Mouse (Mus musculus) right cerebral cortex, adult 2 months (tissue): ENCODE data around the gene Pcyt2.
"Not testable (repeated sequence)": the region's sequence is repeated elsewhere in the genome, so short reads cannot be mapped to it uniquely, and the experiment has no call there.

ENCODE experiments used
- DNase-seq, 2 experiments: peaks; one replicate each; pipeline ENCODE4 v3.0.0; 2021 to 2022; ENCODE audit warnings: low spot score in 2 of 2

The Pcyt2 gene

DNA sequence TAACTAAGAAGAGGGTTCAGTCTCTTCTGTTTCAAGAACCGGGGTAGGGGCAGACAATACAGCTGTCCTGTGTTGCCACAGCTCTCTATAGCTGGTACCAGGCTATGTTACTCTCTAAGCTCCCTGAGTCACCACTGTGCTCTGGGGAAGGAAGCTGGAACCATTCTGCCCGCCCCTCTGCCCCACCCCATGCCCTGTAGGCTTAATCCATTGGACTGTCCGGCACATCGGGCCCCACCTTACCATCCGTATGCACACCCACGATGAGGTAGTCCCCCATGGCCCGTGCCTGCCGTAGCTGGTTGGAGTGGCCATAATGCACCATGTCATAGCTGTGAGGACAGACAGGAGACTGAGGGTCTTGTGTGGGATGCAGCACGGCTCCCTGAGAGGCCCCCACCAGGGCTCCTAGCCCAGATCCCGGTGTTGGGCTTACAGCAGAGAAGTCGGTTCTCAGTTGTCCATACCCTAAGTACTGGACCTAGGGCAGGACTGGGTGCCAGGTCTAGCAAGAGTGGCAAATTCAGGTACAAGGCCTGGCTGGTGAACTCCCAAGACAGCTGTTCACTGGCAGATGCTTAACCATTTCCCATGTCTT is 2.0 kb downstream of the Pcyt2 start:
- no peak for DNase-seq

DNA sequence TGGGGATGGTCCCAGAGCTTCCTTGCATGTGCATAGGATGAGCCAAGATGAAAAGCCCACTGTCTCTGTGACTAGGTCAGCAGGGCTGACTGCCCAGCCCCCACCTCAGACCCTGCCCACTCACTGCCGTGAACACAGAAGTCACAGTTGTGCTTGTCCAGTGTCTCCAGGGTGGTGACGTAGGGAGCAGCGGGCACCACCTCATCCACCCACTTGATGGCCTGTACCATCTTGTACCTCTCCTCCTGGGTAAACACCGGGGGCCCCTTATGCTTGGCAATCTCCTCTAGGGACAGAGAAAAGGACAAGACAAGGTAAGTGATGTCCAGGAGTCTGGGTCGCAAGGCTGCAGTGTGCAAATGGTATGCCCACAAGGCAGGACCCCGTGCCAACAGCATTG is 2.6 kb downstream of the Pcyt2 start:
- DNase-seq: no peak

DNA sequence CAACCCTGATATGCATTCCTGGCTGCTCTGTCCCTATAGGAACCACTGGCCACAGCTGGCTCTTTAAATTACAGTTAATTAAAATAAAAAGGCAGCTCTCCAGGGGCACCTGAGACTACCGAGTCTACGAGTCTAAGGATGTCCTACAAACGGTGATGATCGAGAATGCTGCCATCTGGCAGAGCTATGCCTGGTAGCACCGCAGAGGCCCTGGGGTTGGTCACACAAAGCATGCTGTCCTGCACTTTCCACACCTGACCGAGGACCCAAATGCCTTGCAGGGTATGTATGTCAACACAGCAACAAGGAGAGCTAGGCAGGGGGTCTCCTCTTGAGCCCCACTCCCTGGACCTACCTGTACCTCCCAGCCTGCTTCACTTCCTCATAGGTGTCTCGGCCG is 3.8 kb downstream of the Pcyt2 start:
- DNase-seq: no peak

DNA sequence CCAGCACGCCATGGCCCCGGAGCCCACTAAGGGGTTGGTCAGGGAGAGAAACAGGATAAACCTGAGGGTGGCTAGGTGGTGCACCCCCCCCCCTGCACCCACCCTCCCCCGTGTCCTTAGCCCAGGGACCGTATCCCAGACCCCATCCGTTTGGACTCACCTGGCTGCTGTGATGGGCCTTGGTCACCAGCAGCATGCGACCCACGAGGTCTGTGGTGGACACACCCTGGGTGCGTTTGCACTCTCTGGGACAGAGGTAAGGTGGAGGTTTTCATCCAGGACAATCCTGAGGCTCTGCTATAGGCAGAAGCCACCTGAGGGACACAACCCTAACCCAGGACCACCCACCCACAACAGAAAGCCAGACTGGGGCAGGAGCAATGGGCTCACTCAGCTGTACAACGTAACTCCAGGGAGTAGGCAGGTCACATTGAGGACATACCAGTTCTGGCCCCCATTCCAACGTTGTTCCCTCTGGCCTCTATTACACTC is 4.2 kb downstream of the Pcyt2 start:
- DNase-seq: no peak

DNA sequence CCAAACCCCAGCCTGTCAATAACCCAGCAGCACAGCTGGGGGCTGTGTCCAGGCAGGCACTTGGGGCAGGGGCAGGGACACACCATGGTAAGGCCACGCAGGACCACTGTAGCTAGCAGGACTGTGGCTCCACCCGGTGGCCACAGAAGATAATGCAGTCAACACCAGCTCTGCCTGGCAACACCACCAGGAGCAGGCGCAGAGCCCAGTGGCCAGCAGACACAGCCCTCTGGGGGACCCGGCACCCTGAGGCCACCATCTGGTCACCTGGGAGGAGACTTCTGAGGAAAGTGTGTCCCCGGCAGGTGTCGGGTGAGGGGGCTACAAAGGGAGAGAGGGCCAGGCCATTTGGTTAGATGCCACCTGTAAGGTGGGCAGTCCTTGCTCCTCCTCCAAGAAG is 5.0 kb downstream of the Pcyt2 start:
- DNase-seq: peak; percentile 55 to 61

DNA sequence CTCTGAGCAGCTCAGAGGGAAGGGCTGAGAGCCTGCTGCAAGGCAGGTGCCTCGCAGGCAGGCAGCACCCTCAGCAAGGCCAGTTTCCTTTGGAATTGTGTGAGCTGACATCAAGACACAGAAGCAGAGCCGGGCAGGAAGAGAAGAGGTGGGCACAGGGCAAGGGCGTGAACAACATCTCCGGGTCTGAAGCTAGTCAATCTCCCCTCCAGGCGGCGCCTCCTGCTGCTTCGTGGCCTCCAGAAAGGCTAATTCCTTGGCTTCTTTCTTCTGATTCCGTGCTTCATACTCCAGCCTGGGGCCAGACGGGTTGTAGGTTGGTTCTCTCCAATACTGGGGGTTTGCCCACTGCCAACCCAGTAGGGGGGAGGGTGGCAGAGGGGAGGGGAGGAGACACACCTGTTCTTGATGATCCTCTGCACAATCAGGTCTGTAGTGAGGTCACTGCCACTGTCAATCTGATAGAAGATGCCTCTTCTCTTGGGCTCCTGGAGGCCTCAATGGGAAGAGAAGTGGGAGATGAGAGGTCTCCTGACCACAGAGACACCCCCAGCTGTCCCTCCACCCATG is 7.2 kb downstream of the Pcyt2 start:
- DNase-seq: no peak

DNA sequence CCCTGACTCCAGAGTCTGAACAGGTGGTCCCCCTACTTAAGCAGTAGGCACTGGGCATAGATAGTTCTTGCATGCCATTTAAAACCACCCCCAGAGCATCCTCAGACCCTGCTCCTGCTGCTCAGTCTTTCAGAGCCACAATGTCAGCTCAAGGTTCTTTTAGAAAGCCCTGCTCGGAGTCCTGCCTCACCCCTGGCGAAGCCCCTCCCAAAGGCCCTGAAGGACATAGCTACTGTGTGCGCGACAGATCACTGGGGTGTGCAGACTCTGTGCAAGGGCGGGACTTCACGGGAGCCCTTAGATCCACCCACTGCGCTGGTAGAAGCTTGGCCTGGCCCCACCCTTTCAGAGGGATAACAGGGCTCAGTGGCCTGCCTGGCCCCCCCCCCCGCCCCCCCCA is 8.5 kb downstream of the Pcyt2 start:
- no peak for DNase-seq

DNA sequence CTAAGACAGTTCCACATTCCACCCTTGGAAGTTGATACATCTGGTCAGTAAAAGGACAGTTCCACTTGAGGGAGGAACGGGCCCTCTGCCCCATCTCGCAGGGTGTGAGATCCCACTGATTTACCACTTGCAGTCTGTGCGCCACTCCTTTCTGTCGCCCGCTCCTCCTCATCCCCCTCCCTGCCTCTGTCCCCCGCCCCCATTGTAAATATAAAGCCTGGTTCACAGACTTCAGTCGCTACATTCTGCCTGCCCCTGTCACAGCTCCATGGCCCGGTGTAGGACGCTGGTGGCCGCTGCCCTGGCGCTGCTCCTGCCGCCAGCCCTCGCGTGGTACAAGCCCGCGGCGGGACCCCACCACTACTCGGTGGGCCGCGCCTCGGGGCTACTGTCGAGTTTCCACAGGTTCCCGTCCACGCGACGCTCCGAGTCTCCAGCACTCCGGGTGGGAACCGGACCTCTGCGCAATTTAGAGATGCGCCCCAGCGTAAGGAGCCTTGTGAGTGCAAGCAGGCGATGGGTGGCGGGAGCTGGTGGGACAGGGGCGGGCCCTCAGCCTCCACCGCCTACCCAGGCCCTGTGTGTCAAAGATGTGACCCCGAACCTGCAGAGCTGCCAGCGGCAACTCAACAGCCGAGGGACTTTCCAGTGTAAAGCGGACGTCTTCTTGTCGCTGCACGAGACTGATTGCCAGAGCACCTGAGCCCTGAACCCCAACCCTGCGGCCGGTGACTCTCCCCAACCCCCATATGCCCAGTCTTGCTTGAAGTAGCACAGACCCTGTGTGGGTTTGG is 9.3 kb downstream of the Pcyt2 start, which contains the start of gene Npb:
TSS of gene Npb (plus strand) at position 237 of the 794 bp plus-strand sequence.
- no peak for DNase-seq

DNA sequence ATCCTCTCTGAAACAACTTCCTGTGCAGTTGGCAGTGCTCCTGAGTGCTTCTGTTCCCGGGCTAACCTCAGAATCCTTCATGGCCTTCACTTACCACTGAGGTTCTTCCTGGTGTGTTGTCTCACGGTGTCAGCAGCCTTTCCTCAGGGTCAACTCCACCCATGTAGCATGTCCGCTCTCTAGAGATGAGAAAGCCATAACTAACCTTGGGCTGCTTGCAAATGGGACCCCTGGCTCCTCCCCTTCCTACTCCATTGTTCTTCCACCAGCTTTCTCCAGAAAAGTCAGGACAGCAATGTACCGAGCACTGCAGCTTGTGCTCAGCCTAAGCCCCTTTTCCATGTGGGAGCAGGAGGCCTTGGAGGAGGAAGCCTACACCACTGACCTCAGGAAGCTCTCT is 11.0 kb downstream of the Pcyt2 start:
- no peak for DNase-seq

DNA sequence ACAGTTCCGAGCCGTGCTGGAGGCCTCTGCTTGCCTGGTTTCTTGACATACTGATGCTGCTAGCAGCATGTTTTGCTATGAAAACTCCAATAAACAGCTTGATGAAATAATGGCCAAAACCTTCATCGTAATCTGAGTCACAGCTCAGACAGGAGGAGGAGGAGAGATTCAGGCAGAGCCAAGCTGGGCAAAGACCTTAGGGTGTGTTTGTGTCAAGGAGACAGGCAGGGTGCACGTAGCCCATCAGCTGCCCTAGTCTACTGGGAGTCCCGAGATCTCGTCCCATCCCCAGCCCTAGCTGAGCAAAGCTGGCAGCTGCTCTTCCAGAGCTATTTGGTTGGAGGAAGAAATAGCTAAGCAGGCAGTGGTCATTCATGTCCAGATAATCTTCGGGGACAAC is 12.1 kb downstream of the Pcyt2 start:
- DNase-seq: no peak

DNA sequence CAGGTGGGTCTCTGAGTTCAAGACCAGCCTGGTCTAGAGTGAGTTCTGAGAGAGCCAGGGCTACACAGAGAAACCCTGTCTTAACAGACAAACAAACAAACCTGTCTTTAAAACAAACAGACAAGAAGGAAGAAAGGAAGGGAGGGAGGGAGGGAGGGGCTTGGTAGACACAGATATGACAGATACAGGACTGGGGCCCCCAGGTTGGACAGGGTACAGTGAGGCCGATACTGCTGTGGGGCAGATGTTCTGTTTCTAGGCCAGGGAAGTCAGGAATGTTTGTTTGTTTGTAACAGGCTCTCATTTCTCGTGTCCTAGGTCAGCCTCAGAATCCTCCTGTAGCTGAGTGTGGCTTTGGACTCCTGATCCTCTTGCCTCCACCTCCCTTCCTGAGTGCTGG is 14.2 kb downstream of the Pcyt2 start:
- DNase-seq: no peak

DNA sequence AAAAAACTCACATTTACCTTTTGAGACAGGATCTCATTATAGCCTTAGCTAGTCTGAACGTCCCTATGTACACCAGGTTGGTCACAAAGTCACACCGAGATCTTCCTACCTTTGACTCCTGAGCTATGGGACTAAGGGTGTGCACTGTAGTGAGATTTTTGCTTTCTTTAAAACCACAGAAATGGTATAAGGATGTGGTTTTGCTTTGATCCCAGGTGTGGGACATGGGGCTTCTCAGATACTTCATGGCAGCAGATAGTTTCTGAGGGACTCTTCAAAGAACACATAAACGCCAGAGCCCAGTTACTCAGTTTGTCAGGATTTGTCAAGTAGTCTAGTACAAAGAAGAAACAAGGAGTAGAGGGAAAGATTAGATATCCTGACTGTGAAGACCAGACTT is 17.0 kb downstream of the Pcyt2 start:
- DNase-seq: no peak

DNA sequence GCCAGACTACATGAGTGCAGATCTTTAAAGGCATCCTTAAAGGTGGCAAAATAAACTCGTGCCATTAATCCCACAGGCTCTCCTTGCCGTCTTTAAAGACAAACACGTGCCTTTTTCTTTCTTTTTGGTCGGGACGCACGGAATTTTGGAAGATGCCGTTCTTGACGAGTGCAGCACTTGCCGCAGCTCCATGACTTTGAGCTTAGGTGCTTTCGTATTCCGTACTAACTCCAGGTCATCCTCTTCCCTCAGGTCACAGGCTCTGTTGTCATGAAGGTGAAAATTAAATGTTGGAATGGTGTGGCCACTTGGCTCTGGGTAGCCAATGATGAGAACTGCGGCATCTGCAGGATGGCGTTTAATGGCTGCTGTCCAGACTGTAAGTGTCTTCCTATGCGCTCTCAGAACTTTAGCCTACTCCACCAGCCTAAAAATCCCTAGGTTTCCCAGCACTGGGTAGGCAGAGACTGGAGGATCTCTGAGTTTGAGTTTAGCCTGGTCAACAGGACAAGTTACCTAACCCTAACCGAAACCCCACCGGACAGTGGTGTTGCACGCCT is 18.7 kb downstream of the Pcyt2 start:
- no peak for DNase-seq

DNA sequence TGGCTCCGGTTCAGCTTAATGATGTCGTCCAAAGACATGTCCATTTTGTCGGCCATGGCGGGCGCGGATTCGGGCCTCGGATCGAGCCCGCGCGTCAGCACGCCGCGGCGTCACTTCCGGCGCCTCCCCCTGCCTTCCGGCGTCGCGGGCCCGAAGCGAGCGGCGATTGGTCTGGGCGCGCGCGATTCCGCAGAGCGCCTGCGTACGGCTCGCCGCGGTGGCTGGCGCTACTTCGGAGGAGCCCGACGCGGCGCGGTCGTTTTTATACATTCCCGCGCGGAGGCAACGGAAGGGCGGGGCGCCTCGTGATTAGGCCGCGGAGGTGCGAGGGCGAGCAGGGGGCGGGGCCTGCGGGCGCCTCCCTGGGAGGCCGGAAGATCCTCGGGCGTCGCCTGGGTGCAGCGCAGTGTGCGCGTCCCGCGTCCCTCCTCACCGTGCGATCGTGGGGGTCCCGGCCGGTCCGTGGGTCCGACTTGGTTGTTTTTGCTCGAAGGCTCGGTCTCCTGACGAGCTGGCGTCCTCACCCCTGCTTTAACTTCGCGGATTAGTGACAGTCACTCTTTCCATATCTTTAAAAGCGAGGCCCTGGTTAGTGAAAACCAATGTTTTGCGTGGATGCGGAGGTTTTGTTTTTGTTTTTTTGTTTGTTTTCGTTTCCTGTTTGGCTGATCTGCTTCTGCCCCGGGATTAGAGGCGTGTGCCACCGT is 19.3 kb downstream of the Pcyt2 start, which contains the start of the genes Alyref and Anapc11:
TSS of gene Alyref (minus strand) at position 83 of the 707 bp plus-strand sequence.
TSS of gene Anapc11 (plus strand) at position 139 of the 707 bp plus-strand sequence.
- peak; percentile 88 to 94 for DNase-seq

DNA sequence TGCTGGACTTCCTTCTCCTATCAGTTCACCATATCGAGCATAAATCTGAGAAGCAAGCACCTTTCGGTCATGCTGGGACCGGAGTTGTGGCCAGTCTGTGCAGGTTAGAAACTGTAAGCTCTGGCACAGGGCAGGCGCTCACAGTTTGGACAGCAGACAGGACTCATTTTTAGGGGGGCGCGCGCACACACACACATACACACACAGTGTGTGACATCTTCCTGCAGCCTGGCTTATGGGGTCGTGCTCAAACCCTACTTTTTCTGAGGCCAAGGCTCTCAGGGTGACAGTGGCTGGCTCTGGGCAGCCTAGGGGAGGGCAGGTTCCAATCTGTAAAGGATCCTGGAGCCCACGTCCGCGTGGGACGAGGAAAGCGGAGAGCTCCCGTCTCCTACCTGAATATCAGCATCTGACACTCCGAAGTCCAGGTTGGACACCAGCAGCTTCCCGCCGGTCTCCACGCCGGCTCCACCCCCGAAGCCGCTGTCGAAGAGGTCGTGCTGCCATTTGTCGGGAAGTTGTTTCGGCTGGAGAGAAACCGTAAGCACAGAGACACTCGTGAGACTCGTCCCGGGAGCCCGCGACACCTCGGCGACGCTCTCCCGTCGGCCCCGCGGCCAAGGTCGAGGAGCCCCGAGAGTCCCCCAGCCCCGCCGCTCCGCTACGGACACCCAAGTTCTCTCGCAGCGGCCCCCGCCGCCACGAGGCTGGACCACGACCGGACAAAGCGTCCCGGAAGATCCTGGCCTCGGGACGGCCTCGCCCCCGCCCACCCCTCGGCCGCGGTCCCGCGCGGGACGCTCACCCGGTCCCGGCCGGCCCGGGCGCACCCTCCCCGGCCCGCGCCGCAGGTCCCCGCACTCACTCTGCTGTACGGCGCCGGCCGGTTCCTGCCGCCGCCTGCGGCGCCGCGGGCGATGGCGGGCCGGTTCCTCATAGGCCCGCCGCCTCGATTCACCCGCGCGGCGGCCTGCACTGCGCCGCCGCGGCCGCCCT is 20.2 kb downstream of the Pcyt2 start:
- DNase-seq: no peak

DNA sequence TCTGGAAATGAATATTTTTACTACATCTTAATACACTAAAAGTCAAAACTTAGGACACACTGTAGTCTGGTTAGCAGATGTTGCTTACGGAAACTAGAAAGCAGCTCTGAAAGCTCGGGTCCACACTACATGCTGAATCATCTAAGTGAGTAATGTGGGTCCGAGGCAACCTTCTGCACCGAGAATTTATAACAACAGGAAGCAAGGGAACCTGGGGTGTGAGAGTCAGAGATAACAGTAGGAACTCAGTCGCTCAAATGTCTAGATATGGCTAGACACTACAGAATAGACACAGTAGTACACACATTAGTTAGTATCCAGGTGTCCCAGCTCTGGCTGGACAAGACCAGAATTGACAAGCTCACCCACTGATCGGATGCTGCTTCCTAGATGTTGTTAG is 29.2 kb downstream of the Pcyt2 start:
- DNase-seq: no peak

DNA sequence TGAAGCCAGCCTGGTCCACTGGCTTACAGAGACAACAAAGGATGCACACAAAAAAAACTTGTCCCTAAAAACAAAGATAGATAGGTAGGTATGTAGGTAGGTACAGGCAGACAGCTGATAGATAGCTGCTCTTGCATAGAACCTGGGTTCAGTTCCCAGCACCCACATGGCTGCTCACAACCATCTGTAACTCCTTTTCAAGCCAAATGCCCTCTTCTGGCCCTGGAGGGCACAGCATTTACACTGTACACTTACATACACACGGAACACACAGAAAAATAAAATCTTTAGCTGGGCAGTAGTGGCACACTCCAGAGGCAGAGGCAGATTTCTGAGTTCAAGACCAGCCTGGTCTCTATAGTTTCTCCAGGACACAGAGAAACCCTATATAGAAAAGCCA is 33.8 kb downstream of the Pcyt2 start:
- DNase-seq: no peak

DNA sequence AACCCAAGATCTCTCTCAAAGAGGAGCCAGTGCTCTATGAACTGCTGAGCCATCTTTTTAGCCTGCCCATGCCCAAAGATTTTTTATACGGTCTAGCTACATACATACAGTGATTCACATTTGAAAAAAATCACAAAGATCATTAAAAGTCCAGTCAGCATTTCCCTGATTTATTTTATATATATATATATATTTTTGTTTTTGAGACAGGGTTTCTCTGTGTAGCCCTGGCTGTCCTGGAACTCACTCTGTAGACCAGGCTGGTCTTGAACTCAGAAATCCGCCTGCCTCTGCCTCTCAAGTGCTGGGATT is 34.8 kb downstream of the Pcyt2 start:
- not testable (repeated sequence) for DNase-seq

DNA sequence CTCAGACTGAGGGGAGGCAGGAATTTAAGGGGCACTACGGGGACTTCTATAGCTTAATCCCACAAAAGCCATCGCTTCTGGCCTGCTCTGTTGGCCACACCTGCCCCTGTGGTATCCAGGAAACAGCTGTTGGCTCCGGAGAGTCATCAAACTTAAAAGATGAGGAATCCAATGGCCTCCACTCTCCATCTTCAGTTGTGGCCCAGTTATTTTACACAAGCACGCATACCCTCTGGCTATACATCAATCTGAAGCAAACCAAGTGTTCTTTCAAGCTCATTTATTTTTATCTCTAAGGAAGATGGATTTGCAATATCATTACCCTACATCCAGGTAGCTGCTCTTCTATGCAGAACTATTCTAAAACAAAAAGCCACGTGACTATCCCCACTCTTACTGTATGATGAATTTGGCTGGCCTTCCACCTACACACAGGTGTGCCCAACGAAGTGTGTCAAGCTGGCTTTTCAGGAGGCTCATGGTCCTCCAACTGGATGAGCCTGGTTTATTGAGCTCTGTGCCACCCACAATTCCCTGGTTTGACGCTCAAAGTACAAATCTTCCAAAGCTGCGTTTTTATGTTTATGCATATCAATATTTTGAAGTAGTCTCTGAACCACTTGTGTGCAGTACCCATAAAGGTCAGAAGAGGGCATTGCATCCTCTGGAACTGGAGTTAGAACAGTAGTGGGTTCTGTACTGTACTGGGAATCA is 35.3 kb downstream of the Pcyt2 start:
- peak in 1 of 2 experiments; percentile 18 for DNase-seq
